Mouse (Mus musculus) C2C12 (cell line): ENCODE results near the gene Hfm1. TPM values are rescaled to one million over a fixed set of nuclear protein-coding genes. Genes with fewer than 3 reads are reported as not detected.

Experiments used
- H3K27me3 ChIP-seq: one replicate; pipeline ENCODE4 v1.6.1; 2011; ENCODE audit not compliant: control insufficient read depth, insufficient read depth, insufficient read length
- H3K36me3 ChIP-seq: one replicate; pipeline ENCODE4 v1.6.1; 2011; ENCODE audit not compliant: control insufficient read depth, insufficient read depth
- H3K4me3 ChIP-seq: one replicate; pipeline ENCODE4 v1.5.1; 2011; ENCODE audit warnings: mild to moderate bottlenecking, control low read depth; ENCODE audit not compliant: poor library complexity, insufficient read depth, severe bottlenecking
- H3K79me2 ChIP-seq: one replicate; pipeline ENCODE4 v1.6.1; 2011; ENCODE audit not compliant: control insufficient read depth, insufficient read depth
- H3K79me3 ChIP-seq: one replicate; pipeline ENCODE4 v1.6.1; 2011; ENCODE audit warnings: low read depth, control low read depth
- H3ac ChIP-seq: one replicate; pipeline ENCODE3; 2011; ENCODE audit warnings: low read depth; ENCODE audit not compliant: control insufficient read depth, insufficient read length
- CEBPB ChIP-seq: IDR thresholded peaks from one replicate; pipeline ENCODE4 v1.6.1; 2011; ENCODE audit warnings: low read depth, mild to moderate bottlenecking, control low read depth, moderate library complexity
- CTCF ChIP-seq: IDR thresholded peaks from one replicate; pipeline ENCODE4 v1.5.1; 2011; ENCODE audit not compliant: control insufficient read depth, insufficient read depth, insufficient read length
- FOSL1 ChIP-seq: IDR thresholded peaks from one replicate; pipeline ENCODE4 v1.8.0; 2011; ENCODE audit warnings: mild to moderate bottlenecking, low read length; ENCODE audit not compliant: poor library complexity, insufficient read depth, severe bottlenecking
- MAX ChIP-seq: IDR thresholded peaks from one replicate; pipeline ENCODE4 v1.6.1; 2011; ENCODE audit warnings: mild to moderate bottlenecking, control low read depth
- MYOD1 ChIP-seq: IDR thresholded peaks from one replicate; pipeline ENCODE4 v1.6.1; 2011; ENCODE audit warnings: low read depth; ENCODE audit not compliant: control insufficient read depth, insufficient read length
- MYOG ChIP-seq: IDR thresholded peaks from one replicate; pipeline ENCODE4 v1.6.1; 2011; ENCODE audit not compliant: control insufficient read depth, insufficient read length; ENCODE audit errors: extremely low read depth
- USF1 ChIP-seq: IDR thresholded peaks from one replicate; pipeline ENCODE4 v1.6.1; 2011; ENCODE audit warnings: low read depth, mild to moderate bottlenecking, control low read depth, moderate library complexity
- microRNA-seq: library from miRNA; unstranded; fragments of <30 nt; microRNA quantifications from one replicate; pipeline ENCODE4, GENCODE M21; 2019; ENCODE audit warnings: borderline microRNAs expressed
- polyA plus RNA-seq: library from polyadenylated mRNA; unstranded; fragments of >200 nt; fragmentation: generic; extraction: Trizol; gene quantifications from one replicate; pipeline ENCODE4 v1.2.1, GENCODE M21; 2012; ENCODE audit warnings: missing spikeins

Gene Hfm1
- polyA plus RNA-seq, 1 experiment: not detected

GRCm38 (mm10) chr5:106797896-106798295 is 128.2 kb downstream of the Hfm1 start:
- Histone ChIP-seq H3K4me3 (no peak overlapping the region), H3K79me3 (no peaks in the 10 kb centered on the region), H3K27me3 (no peaks in the 10 kb centered on the region), H3K36me3 (no peaks in the 10 kb centered on the region), H3K79me2 (no peaks in the 10 kb centered on the region), H3ac (no peak overlapping the region)
- TF ChIP-seq MAX (no peak), CTCF (no peak), MYOD1 (no peak), FOSL1 (no peak), CEBPB (no peak), USF1 (no peak), MYOG (no peak)

DNA sequence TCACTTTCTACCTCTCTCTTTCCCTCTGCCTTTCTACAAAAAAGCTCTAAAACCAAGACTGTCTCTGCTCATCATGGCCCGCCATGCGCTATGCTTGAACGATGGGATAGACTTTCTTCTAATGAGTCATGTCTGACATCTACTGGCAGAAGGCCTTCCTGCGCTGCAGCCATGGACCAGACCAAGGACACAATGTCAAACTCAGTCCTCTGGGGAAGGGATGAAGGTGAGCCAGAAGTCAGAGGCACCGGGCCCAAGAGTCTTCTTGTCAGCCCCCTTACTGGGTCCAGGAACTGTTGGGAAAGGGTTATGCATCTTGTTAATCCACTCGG is 134.9 kb downstream of the Hfm1 start:
- no peaks in the 10 kb centered on the region for H3K79me3 ChIP-seq
- H3K27me3 ChIP-seq: no peaks in the 10 kb centered on the region
- no peaks in the 10 kb centered on the region for H3K36me3 ChIP-seq
- H3K79me2 ChIP-seq: no peaks in the 10 kb centered on the region
- H3ac ChIP-seq: no peak overlapping the region
- no peak overlapping the region for H3K4me3 ChIP-seq
- TF ChIP-seq MYOD1 (no peak), CEBPB (no peak), MYOG (no peak), USF1 (no peak), MAX (no peak), CTCF (no peak), FOSL1 (no peak)

- Histone ChIP-seq H3K4me3 (no peak overlapping the region), H3K79me2 (no peaks in the 10 kb centered on the region), H3K27me3 (no peaks in the 10 kb centered on the region), H3K36me3 (no peaks in the 10 kb centered on the region), H3ac (no peak overlapping the region), H3K79me3 (no peaks in the 10 kb centered on the region)
- TF ChIP-seq MYOG (no peak), CEBPB (no peak), FOSL1 (no peak), CTCF (no peak), MYOD1 (no peak), USF1 (no peak)
Observed at GRCm38 (mm10) chr5:106790496-106791240, 135.5 kb downstream of the Hfm1 start.

Small RNA genes within 50 kb of the gene (microRNA-seq; reads per million reads assigned to microRNA genes)
- gene Gm27527: not detected

Other genes with a start within 250 kb of the Hfm1 start
- 5.3 TPM for gene Zfp644, start 229.0 kb downstream of the Hfm1 start, polyA plus RNA-seq
- 5.5 TPM for gene Cdc7, start 38.0 kb upstream of the Hfm1 start, polyA plus RNA-seq